Mouse (Mus musculus) granulocyte monocyte progenitor cell, adult 5-6 weeks (primary cell): ENCODE measurements around the gene Zranb3. TPM values are rescaled to one million over a fixed set of nuclear protein-coding genes. Genes with fewer than 3 reads are reported as not detected.
"Not testable (repeated sequence)": the region's sequence is repeated elsewhere in the genome, so short reads cannot be mapped to it uniquely, and the experiment has no call there.

Experiments used
- ATAC-seq: replicated peaks from 2 replicates; pipeline ENCODE4 v1.8.0; 2016; ENCODE audit warnings: mild to moderate bottlenecking, moderate TSS enrichment, inconsistent platforms; ENCODE audit not compliant: poor library complexity, severe bottlenecking
- total RNA-seq, 2 experiments: library from RNA; stranded (forward) in 1 of 2; stranded (reverse) in 1 of 2; fragments of 200-712, 200-1000 nt in 1 of 2; fragments of >200 nt in 1 of 2; fragmentation: Nextera tagmentation in 1 of 2; gene quantifications; 2 replicates each; pipeline ENCODE4 v1.2.3; 2014 to 2017

Zranb3 gene
- total RNA-seq, 2 experiments from 2014 or later = 18.3 to 21.6 TPM

GRCm38 (mm10) chr1:127993892-127994291 lies 109.0 kb downstream of the Zranb3 start:
- no peak for ATAC-seq

- ATAC-seq = peak; percentile 69
These were observed 112.7 kb downstream of the Zranb3 start for GRCm38 (mm10) chr1:127989876-127990731.

DNA sequence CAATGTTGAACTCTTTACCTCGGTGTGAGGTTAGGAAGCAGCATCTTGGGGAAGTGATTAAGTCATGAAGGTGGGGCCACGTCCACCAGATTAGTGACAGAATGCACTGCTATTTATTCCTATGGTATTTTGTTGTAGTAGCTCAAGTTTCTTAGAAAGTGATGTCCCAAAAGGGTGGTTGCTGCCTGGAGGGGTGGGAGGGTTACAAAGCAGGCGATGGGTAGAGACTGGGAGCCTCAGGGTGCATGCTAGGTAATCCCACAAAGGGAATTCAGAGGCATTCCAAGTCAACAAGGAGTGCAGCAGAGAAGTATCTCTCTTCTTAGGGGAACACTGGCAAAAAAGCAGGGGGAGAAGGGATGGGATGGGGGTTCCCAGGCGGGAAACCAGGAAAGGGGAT lies 113.5 kb downstream of the Zranb3 start:
- no peak for ATAC-seq

- no peak for ATAC-seq
These were observed 114.6 kb downstream of the Zranb3 start for GRCm38 (mm10) chr1:127988246-127988645.

DNA sequence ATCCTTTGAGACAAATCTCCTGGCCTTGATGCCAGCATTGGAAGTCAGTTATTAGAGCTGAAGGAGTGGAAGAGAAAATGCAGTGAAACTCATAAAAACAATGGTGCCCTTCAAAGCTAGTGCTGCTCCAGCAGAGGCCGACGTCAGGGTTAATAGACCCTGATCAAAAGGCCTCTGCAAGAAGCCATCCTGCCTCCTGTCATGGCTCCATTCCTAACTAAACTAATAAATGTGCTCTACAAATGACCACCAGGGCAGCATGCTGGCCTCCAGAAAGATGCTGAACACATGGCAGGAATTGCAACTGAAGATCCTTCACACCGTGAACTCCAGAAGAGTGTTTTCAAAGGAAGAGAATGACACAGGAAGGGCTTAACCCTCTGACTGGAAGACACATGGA lies 117.5 kb downstream of the Zranb3 start:
- no peak for ATAC-seq

DNA sequence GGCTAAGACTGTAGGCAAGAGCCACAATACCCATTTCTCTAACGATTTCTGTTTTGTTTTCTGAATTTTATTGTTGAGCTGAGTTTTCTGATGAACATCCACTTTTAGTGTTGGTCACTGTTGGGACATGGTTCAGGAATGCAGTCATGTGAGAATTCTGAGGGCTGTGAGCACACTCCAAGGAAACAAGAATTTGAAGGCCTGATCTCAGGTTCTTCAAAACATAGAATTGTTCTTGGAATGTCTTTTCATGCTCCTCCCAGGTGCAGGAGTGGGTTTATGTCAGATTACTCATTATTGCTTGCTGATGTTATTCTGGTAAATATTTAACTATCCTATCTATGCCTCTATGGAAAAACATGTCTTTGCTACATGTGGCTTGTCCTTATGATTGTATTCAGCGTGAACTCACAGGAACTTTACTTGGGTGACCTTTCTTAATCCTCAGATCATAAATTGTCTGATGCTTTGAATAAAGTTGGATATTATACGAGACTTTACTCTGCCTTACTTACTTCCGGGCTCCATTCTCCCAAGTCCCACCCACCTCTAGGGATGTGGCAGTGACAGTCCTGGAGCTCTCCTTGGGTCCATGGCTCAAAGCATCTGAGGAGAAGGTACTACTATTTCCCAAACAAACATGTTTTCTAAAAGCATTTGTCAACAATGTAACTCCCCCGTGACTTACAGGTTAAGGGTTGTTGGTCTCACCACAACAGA lies 119.4 kb downstream of the Zranb3 start:
- no peak for ATAC-seq

DNA sequence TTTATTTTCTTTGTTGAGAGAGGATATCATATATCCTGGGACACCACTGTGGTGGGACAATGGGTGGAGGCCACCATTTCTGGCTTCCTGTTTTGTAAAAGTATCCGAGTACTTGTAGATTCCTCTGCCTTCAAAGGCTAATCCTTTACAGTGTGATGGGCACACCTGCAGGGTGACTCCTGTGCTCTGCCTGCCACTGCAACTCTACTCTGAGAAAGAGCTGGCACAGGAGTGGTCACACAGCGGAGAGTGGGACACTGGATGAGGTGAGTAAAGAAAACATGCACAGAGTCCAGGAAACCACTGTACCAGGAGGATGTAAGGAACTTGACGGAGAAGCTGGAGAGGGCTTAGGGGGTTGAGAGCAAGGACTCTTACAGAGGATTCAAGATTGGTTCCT lies 120.6 kb downstream of the Zranb3 start:
- ATAC-seq = no peak

- ATAC-seq = peak; percentile 86
These were observed 121.8 kb downstream of the Zranb3 start for GRCm38 (mm10) chr1:127980911-127981559.

DNA sequence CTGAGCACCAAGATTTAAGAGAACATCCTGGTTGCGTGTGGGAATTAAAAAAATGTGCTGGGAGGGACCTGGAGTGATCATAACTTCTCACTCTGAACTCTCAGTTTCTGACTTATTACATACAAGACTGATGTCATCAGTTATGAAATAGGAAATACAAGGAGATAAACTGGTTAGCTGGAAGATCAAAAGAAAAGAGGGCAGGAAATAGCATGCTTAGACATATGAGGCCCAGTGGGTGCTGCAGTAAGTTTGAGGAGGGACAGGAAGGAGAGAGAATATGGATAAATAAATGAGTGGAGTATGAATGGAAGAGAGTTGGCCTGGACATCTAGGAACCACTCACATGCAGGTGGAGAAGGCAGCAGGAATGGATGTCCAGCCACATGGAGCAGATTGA lies 124.7 kb downstream of the Zranb3 start:
- no peak for ATAC-seq

DNA sequence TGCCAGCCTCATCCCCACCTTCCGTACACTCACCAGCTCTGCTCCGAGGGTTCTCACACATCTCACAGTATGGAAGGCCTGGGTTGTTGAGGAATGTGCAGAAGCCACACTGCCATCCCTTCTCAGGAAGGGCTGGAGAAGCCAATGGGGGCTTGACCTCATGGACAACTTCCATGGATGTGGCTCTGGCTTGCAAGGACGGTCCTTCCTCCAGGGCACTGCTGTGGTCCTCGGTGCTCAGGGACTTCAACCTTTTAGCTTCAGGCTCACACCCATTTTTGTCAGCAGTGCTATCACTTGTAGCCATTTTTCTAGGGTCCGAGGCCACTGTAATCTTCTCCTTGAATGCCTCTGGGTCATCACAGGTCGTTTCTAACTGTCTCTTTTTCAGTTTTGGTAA lies 126.7 kb downstream of the Zranb3 start:
- ATAC-seq = no peak

DNA sequence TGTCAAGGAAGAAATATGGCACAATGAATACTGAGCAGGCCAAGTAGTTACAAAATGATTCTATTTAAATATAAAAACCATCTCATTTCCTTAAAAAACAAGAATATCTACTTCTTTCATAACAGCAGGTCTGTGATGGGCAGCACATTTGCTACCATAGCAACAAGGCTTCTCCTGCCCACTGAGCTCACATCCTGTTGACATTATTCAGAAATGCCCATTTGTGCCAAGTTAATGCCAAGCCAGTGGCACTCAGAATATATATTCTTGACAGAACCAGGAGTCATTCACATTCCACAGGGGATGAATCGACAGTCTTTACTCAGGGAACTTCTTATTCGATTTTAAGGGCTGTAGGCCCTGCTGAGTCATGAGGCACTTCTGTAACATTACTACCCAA lies 127.2 kb downstream of the Zranb3 start:
- peak; percentile 83 for ATAC-seq

- ATAC-seq = no peak
These were observed 128.8 kb downstream of the Zranb3 start for GRCm38 (mm10) chr1:127974082-127974481.

- no peak for ATAC-seq
These were observed 132.0 kb downstream of the Zranb3 start for GRCm38 (mm10) chr1:127970870-127971269.

- no peak for ATAC-seq
These were observed 139.5 kb downstream of the Zranb3 start for GRCm38 (mm10) chr1:127963326-127963725.

DNA sequence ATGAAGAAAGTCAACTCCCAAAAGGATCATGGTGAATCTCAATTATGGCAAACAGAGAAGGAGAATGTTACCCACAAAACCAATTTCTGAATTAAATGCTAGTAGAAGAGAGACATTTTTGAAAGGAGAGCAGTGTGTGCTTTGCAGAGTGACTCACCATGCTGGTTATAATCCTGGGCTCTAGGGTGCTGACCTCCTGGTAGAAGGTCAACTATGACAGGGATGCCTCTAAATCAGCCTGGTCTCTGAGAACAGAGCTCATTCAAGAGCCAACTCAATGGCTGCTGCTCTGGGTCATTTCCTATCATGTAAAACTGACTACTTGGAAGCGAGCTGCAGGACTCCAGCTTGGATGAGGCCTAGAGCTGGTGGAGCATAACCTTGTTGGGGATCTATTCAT lies 141.7 kb downstream of the Zranb3 start:
- ATAC-seq = no peak

- ATAC-seq = no peak
These were observed 143.5 kb downstream of the Zranb3 start for GRCm38 (mm10) chr1:127959312-127959718.

GRCm38 (mm10) chr1:127958801-127959200 lies 144.0 kb downstream of the Zranb3 start:
- no peak for ATAC-seq

DNA sequence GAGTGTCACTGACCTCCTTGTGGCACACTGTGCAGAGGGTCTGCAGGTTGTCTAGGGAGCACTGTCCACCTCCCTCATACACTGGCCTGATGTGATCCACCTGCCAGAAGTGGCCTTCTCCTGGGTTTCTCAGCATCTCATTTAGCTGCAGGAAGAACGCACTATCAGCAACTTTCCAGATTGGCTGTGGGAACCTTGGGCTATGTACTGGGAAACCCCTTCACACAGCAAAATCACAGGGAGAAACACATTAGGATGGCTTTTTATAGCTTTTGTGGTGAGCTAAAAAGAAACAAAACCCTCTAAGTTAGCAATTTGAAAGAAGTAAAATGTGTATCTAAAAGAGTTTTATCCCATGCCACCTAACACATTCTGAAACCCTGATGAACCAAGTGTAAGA lies 146.3 kb downstream of the Zranb3 start:
- ATAC-seq = no peak

DNA sequence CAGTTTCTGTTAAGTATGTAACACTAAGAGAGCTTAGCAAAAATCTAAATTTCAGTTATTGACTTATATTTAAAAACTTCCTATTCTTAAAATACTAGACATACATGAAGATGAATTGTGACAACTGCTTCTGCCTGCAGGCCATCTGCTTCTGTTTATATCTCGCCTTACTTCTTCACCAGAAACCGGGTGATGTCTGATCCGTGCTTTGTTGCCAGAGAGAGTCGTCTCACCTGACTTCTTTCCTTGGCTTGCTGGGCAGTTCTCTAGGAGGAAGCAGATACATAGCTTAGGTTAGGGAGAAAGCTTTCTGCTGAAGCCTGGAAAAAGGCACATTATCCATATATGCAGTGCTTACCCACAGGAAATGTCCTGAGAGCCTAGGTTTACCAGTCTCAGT lies 148.0 kb downstream of the Zranb3 start:
- no peak for ATAC-seq

DNA sequence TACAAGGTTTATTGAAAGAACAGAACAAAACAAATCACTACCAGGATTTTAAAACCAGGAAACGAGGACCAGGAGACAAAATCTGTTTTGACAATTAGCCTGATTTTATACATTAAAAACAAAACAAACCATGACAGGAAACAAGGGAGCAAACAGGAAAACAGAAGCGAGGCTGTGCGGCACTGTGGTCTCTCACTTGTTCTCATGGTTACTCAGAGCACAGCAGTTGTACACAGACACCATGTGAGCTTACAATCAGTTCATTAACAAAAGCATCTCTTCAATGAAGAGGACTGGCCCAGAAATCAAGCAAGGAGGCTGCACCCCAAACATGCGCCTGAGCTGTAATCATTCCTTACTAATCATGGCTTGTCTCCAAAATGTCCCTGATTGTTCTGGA lies 148.6 kb downstream of the Zranb3 start:
- ATAC-seq = not testable (repeated sequence)

DNA sequence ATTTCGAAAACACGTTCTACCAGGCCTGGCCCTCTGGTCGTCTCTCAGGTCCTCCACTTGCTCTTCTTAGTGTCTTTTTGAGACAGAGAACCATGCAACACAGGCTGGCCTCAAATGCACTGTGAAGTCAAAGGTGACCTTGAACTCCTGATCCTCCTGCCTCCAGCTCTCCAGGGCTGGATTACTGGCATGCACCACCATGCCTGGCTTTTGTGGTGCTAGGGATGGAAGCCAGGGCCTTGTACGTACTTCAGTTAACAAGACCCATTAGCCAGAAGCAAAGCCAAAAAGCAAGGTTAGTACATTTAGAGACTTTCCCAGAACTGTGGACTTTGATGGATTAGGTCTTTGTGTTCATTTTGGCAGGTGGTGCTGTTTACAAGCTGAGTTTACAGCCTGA lies 150.6 kb downstream of the Zranb3 start:
- ATAC-seq = no peak
